Mouse (Mus musculus) adrenal gland, adult 18-20 months (tissue): ENCODE measurements at regions not wholly inside any gene's neighbourhood (a gene's known extent, or its start where the extent isn't known, plus 50 kb on each side); places are given as distances from the start of the nearest gene placed in this dataset.
A peak's percentile ranks its signal among the peaks of the same experiment; 100 is the strongest.

Experiments used
- DNase-seq, 2 experiments: peaks; one replicate each; pipeline ENCODE4 v3.0.0; 2021 to 2022; ENCODE audit warnings: low spot score in 2 of 2

GRCm38 (mm10) chr1:79921890-79922289 lies 60.9 kb upstream of the Serpine2 start:
- DNase-seq: no peak

- no peak for DNase-seq
These were observed 60.4 kb upstream of the Serpine2 start for GRCm38 (mm10) chr1:79921333-79921732.

- peak in 1 of 2 experiments; percentile 39 for DNase-seq
These were observed 56.6 kb upstream of the Serpine2 start for GRCm38 (mm10) chr1:79917426-79918150.
